Mouse (Mus musculus): ENCODE data around the gene Pdgfd. TPM values are rescaled to one million over a fixed set of nuclear protein-coding genes. Genes with fewer than 3 reads are reported as not detected.

Pdgfd gene
- total and polyA plus RNA-seq, 3 experiments = not detected

DNA sequence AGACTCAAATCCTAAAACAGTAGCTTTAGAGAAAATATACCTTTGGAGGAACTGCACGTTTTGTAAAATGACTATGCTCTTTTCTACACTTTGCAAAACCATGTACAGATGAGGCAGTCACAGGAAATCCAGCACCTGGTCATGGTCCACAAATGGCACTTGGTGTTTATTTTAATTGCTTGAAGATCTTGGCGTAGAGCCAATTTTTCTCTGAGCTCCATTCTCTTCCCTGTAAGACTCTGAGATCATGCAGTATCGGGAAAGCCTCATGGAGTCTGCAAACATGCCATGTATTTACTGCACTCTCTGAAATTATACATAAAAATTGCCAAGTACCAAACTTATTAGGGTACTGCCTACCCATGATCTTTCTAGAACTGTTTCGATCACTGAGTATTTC, 176.5 kb downstream of the Pdgfd start:
- H3K79me2 ChIP-seq (replicated peaks; ENCODE audit: control insufficient read depth, extremely low read depth, insufficient read depth, poor library complexity, severe bottlenecking) = no peaks in the 10 kb centered on the region
- TF ChIP-seq POLR2AphosphoS2 (IDR thresholded peaks at IDR 0.05; ENCODE audit: low read depth, low read length) (no peak), TBP (conservative IDR thresholded peaks at IDR 0.05; ENCODE audit: low read depth, low read length) (no peak), POLR2A (IDR thresholded peaks at IDR 0.05; ENCODE audit: low read depth, low read length) (no peak), IRF4 (IDR thresholded peaks at IDR 0.05; ENCODE audit: low read depth, low read length) (no peak), MXI1 (IDR thresholded peaks at IDR 0.05; ENCODE audit: low read depth, low read length) (no peak), CHD1 (IDR thresholded peaks at IDR 0.05; ENCODE audit: low read depth, low read length) (no peak), ZMIZ1 (IDR thresholded peaks at IDR 0.05; ENCODE audit: low read depth, low read length) (no peak), MAX (IDR thresholded peaks at IDR 0.05; ENCODE audit: low read length) (no peak), NRF1 (IDR thresholded peaks at IDR 0.05; ENCODE audit: low read depth, low read length) (no peak), ZNF384 (IDR thresholded peaks at IDR 0.05; ENCODE audit: low read depth, low read length) (no peak), CTCF (conservative IDR thresholded peaks at IDR 0.05 in 1 of 2, IDR thresholded peaks at IDR 0.05 in 1 of 2; ENCODE audit: low read depth in 2 of 2, low read length in 2 of 2) (no peak), KAT2A (IDR thresholded peaks at IDR 0.05; ENCODE audit: insufficient replicate concordance, low read length) (no peak), MAZ (IDR thresholded peaks at IDR 0.05; ENCODE audit: low read depth, low read length) (no peak), RCOR1 (conservative IDR thresholded peaks at IDR 0.05; ENCODE audit: low read depth, low read length) (no peak), HCFC1 (IDR thresholded peaks at IDR 0.05; ENCODE audit: low read depth, low read length) (no peak)
- no peaks in the 10 kb centered on the region for H3K36me3 ChIP-seq (replicated peaks in 1 of 2; ENCODE audit: control insufficient read depth in 1 of 2, insufficient read depth in 1 of 2, low read length in 1 of 2)
- H3K27me3 ChIP-seq (replicated peaks) = no peaks in the 10 kb centered on the region
- H3K4me3 ChIP-seq (replicated peaks in 1 of 3; ENCODE audit: low read depth in 2 of 3, low read length in 2 of 3, poor library complexity in 1 of 3) = no peak overlapping the region
- in situ Hi-C loops (cut with MboI; ENCODE audit: low pct_ligation_motif_present, low pct_unique_long_range_greater_than_20kb, low sequenced_read_pairs) = no loop called here
- no peak for DNase-seq (ENCODE audit: extremely low read depth)
- no peak overlapping the region for H3K9ac ChIP-seq (ENCODE audit: insufficient read depth, low read depth)
- no peak overlapping the region for H3K4me2 ChIP-seq (ENCODE audit: insufficient read depth, low read depth, poor library complexity, severe bottlenecking)
- H3K27ac ChIP-seq (ENCODE audit: insufficient read depth, low read depth) = no peak overlapping the region
- H3K4me1 ChIP-seq (ENCODE audit: control insufficient read depth in 1 of 2, insufficient read depth in 2 of 2) = no peaks in the 10 kb centered on the region
- H3K9me3 ChIP-seq (replicated peaks; ENCODE audit: low read length) = no peaks in the 10 kb centered on the region
- dilution Hi-C loops (cut with MboI; ENCODE audit: extremely low pct_ligation_motif_present, extremely low pct_unique_long_range_greater_than_20kb, low sequenced_read_pairs) = no loop called here

DNA sequence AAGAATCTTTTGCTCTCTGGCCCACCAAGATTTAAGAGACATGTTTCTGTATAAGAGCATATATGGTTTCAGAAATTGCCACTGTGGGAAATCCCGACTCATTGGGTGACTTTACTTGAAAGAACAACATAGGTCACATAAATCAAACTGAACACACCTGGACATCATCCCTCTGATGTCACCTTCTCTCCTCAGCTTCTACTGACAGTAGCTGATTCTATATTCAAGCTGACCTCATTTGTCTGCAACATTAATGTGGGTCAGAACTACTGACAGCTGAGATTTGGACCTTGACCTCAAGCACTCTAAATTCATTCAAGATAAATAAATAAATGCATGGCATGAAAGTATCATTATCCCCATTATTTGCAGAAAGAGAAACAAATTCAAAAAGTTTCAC, 177.0 kb downstream of the Pdgfd start:
- Histone ChIP-seq H3K27ac (ENCODE audit: insufficient read depth, low read depth) (no peak overlapping the region), H3K27me3 (replicated peaks) (no peaks in the 10 kb centered on the region), H3K4me1 (ENCODE audit: control insufficient read depth in 1 of 2, insufficient read depth in 2 of 2) (no peaks in the 10 kb centered on the region), H3K4me2 (ENCODE audit: insufficient read depth, low read depth, poor library complexity, severe bottlenecking) (no peak overlapping the region), H3K4me3 (replicated peaks in 1 of 3; ENCODE audit: low read depth in 2 of 3, low read length in 2 of 3, poor library complexity in 1 of 3) (no peak overlapping the region), H3K9ac (ENCODE audit: insufficient read depth, low read depth) (no peak overlapping the region), H3K79me2 (replicated peaks; ENCODE audit: control insufficient read depth, extremely low read depth, insufficient read depth, poor library complexity, severe bottlenecking) (no peaks in the 10 kb centered on the region), H3K36me3 (replicated peaks in 1 of 2; ENCODE audit: control insufficient read depth in 1 of 2, insufficient read depth in 1 of 2, low read length in 1 of 2) (no peaks in the 10 kb centered on the region), H3K9me3 (replicated peaks; ENCODE audit: low read length) (no peaks in the 10 kb centered on the region)
- dilution Hi-C loops (cut with MboI; ENCODE audit: extremely low pct_ligation_motif_present, extremely low pct_unique_long_range_greater_than_20kb, low sequenced_read_pairs) = no loop called here
- DNase-seq (ENCODE audit: extremely low read depth) = no peak
- in situ Hi-C loops (cut with MboI; ENCODE audit: low pct_ligation_motif_present, low pct_unique_long_range_greater_than_20kb, low sequenced_read_pairs) = no loop called here
- TF ChIP-seq CTCF (conservative IDR thresholded peaks at IDR 0.05 in 1 of 2, IDR thresholded peaks at IDR 0.05 in 1 of 2; ENCODE audit: low read depth in 2 of 2, low read length in 2 of 2) (no peak), ZC3H11A (IDR thresholded peaks at IDR 0.05; ENCODE audit: low read depth, low read length) (no peak)
